Mouse (Mus musculus) liver (tissue): ENCODE measurements around the gene Cryzl2.

ENCODE experiments used
- DNase-seq: peaks from one replicate; pipeline ENCODE4 v3.0.0-alpha.2; 2020; ENCODE audit warnings: mixed read lengths

Gene Cryzl2

GRCm38 (mm10) chr1:157458421-157459208, at the start of gene Cryzl2:
Gene Cryzl2, plus strand, starts transcription at chr1:157458577.
- DNase-seq: peak; percentile 88

GRCm38 (mm10) chr1:157409648-157410047, 48.7 kb upstream of the Cryzl2 start:
- DNase-seq: no peak

- DNase-seq: no peak
Measured at GRCm38 (mm10) chr1:157410937-157411336, 47.4 kb upstream of the Cryzl2 start.

- no peak for DNase-seq
Measured at GRCm38 (mm10) chr1:157411341-157411710, 47.1 kb upstream of the Cryzl2 start.

- DNase-seq: peak; percentile 56
Measured at GRCm38 (mm10) chr1:157411711-157412380, 46.5 kb upstream of the Cryzl2 start.

GRCm38 (mm10) chr1:157412454-157413369, 45.7 kb upstream of the Cryzl2 start, which contains the start of gene Rasal2:
Gene Rasal2, minus strand, starts transcription at chr1:157412595.
- peak; percentile 91 for DNase-seq

GRCm38 (mm10) chr1:157415771-157416170, 42.6 kb upstream of the Cryzl2 start:
- no peak for DNase-seq

GRCm38 (mm10) chr1:157416628-157417027, 41.7 kb upstream of the Cryzl2 start:
- no peak for DNase-seq

GRCm38 (mm10) chr1:157417414-157417813, 41.0 kb upstream of the Cryzl2 start:
- no peak for DNase-seq

- no peak for DNase-seq
Measured at GRCm38 (mm10) chr1:157417861-157418260, 40.5 kb upstream of the Cryzl2 start.

- DNase-seq: peak; percentile 24
Measured at GRCm38 (mm10) chr1:157425741-157426427, 32.5 kb upstream of the Cryzl2 start.

GRCm38 (mm10) chr1:157426933-157427332, 31.4 kb upstream of the Cryzl2 start:
- no peak for DNase-seq

GRCm38 (mm10) chr1:157427604-157428003, 30.8 kb upstream of the Cryzl2 start:
- DNase-seq: no peak

- DNase-seq: no peak
Measured at GRCm38 (mm10) chr1:157428366-157428765, 30.0 kb upstream of the Cryzl2 start.

- DNase-seq: no peak
Measured at GRCm38 (mm10) chr1:157433316-157433715, 25.1 kb upstream of the Cryzl2 start.

GRCm38 (mm10) chr1:157434404-157434803, 24.0 kb upstream of the Cryzl2 start:
- no peak for DNase-seq

- no peak for DNase-seq
Measured at GRCm38 (mm10) chr1:157435926-157436325, 22.5 kb upstream of the Cryzl2 start.

- no peak for DNase-seq
Measured at GRCm38 (mm10) chr1:157438290-157438689, 20.1 kb upstream of the Cryzl2 start.

- no peak for DNase-seq
Measured at GRCm38 (mm10) chr1:157439101-157439500, 19.3 kb upstream of the Cryzl2 start.

GRCm38 (mm10) chr1:157439973-157440641, 18.3 kb upstream of the Cryzl2 start:
- DNase-seq: no peak

GRCm38 (mm10) chr1:157443026-157443722, 15.2 kb upstream of the Cryzl2 start:
- DNase-seq: no peak
